Comparison of ENCODE assay signal across 9 mouse cellular contexts in genomic region chr13:49644731-49645529, GRCm38 (mm10). TPM values are rescaled to one million over a fixed set of nuclear protein-coding genes. Genes with fewer than 3 reads are reported as not detected.
DNase-seq lines count a peak whose midpoint lies in the region; ATAC-seq and TF ChIP-seq lines count a peak whose summit lies in the region.
"Had no signal": no experiment of that assay in that cellular context is flagged by ENCODE, and none has a peak within 500 bp of the region (broad histone marks: within the 10 kb centered on the region; RNA-seq: fewer than 3 reads in every experiment).

No protein-coding gene starts in this region.

- POLR2A ChIA-PET in Patski (lab: Charles Lee): interaction anchor here (0.8 kb wide), 1 partner anchor 189 kb away, joined by 4 read pairs; no protein-coding TSS in a partner anchor

- no peaks in the 10 kb centered on the region for H3K36me3 ChIP-seq in heart, postnatal 0 days (replicated peaks; ENCODE audit: control insufficient read depth, insufficient read depth, low read length)
- no peaks in the 10 kb centered on the region; the same call in 1 of the 2 replicates for H3K36me3 ChIP-seq in kidney, embryonic 14.5 days (ENCODE audit: control insufficient read depth, insufficient read depth, low read length)
- H3K36me3 ChIP-seq: embryonic facial prominence, embryonic 12.5 days had no signal

- H3K4me1 ChIP-seq in heart, postnatal 0 days (ENCODE audit: control insufficient read depth, insufficient read depth): 0 out of 2 replicates have a peak, but pooled peaks cover 3% of the 10 kb centered on the region
- H3K4me1 ChIP-seq in kidney, embryonic 14.5 days (ENCODE audit: control insufficient read depth, insufficient read depth, low read length): no peaks in the 10 kb centered on the region
- H3K4me1 ChIP-seq: embryonic facial prominence, embryonic 12.5 days had no signal

- in situ Hi-C loops in Patski (cut with MboI; ENCODE audit: low pct_unique_long_range_greater_than_20kb): loop anchor here (5.0 kb wide), 3 partner anchors 83 to 253 kb away; no protein-coding TSS in a partner anchor

- no peaks in the 10 kb centered on the region for H3K9me3 ChIP-seq in heart, postnatal 0 days (replicated peaks; ENCODE audit: control insufficient read depth, low read length)
- H3K9me3 ChIP-seq in kidney, embryonic 14.5 days (ENCODE audit: control insufficient read depth, low read length): no peaks in the 10 kb centered on the region
- H3K9me3 ChIP-seq: embryonic facial prominence, embryonic 12.5 days; megakaryocyte, embryonic 14.5 days had no signal

- CTCF ChIA-PET in Patski (lab: Charles Lee): interaction anchor here (0.6 to 4.3 kb wide), 15 partner anchors 9 to 253 kb away, joined by 3 to 27 read pairs (median 4); partner anchors contain the start of genes Nol8 and Omd

- no peak overlapping the region for H3K9ac ChIP-seq in heart, postnatal 0 days (replicated peaks; ENCODE audit: low read depth, low read length)
- H3K9ac ChIP-seq in kidney, embryonic 14.5 days (ENCODE audit: low read depth, low read length): no peak overlapping the region
- H3K9ac ChIP-seq: embryonic facial prominence, embryonic 12.5 days had no signal

- no peak for TF ChIP-seq EP300 in heart, postnatal 0 days (IDR thresholded peaks at IDR 0.05; ENCODE audit: low read depth)

- peak overlapping the region; percentile 66; the same call in 1 of the 2 replicates for H3K27ac ChIP-seq in heart, postnatal 0 days (ENCODE audit: low read depth)
- no peak overlapping the region for H3K27ac ChIP-seq in kidney, embryonic 14.5 days (ENCODE audit: low read depth, low read length)
- H3K27ac ChIP-seq: embryonic facial prominence, embryonic 12.5 days had no signal

- TF ChIP-seq CTCF in Patski (IDR thresholded peaks at IDR 0.05): peak; percentile 68
- peak; percentile 61 for TF ChIP-seq CTCF in heart, postnatal 0 days (IDR thresholded peaks at IDR 0.05; ENCODE audit: low read depth)

- no peak overlapping the region for H3K4me2 ChIP-seq in heart, postnatal 0 days (ENCODE audit: low read depth, low read length)
- H3K4me2 ChIP-seq in kidney, embryonic 14.5 days (replicated peaks; ENCODE audit: low read depth, low read length): no peak overlapping the region
- H3K4me2 ChIP-seq: embryonic facial prominence, embryonic 12.5 days had no signal

- peak; percentile 48 for DNase-seq in left cerebral cortex, adult 11 months (ENCODE audit: low spot score)
- DNase-seq in left cerebral cortex, postnatal 4 days: no peak
- DNase-seq in Patski (ENCODE audit: low read depth, low spot score): no peak
- DNase-seq in heart, postnatal 0 days (ENCODE audit: low spot score): peak; percentile 52
- peak; percentile 57 for DNase-seq in naive thymus-derived CD4-positive, alpha-beta T cell, adult 2 months (ENCODE audit: low read depth)
- no peak for DNase-seq in urinary bladder, adult 2 months (ENCODE audit: low spot score)

- peak; percentile 51 for ATAC-seq in Patski
- ATAC-seq in heart, postnatal 0 days (ENCODE audit: insufficient read depth, low read depth): peak; percentile 36; the same call in 1 of the 2 replicates
- no peak for ATAC-seq in kidney, embryonic 14.5 days (ENCODE audit: low FRiP score, low TSS enrichment)

- intact Hi-C loops in left cerebral cortex, postnatal 4 days (cut with DNase I): loop anchor here (5.0 kb wide), 1 partner anchor 198 kb away; no protein-coding TSS in a partner anchor

- H3K4me3 ChIP-seq in heart, postnatal 0 days (ENCODE audit: low read depth, low read length): no peak overlapping the region
- no peak overlapping the region for H3K4me3 ChIP-seq in kidney, embryonic 14.5 days (ENCODE audit: low read length)
- H3K4me3 ChIP-seq: embryonic facial prominence, embryonic 12.5 days; megakaryocyte, embryonic 14.5 days had no signal

- no peaks in the 10 kb centered on the region for H3K27me3 ChIP-seq in Patski
- no peaks in the 10 kb centered on the region for H3K27me3 ChIP-seq in heart, postnatal 0 days (ENCODE audit: control insufficient read depth, insufficient read depth, low read length)
- H3K27me3 ChIP-seq in kidney, embryonic 14.5 days (ENCODE audit: control insufficient read depth, insufficient read depth, low read length): no peaks in the 10 kb centered on the region
- H3K27me3 ChIP-seq: embryonic facial prominence, embryonic 12.5 days; megakaryocyte, embryonic 14.5 days had no signal

- 50% methylated on average over 2 of the region's 2 CpGs for WGBS in heart, postnatal 0 days
- WGBS in kidney, embryonic 14.5 days: 71% methylated on average over 2 of the region's 2 CpGs

RNA-seq across cellular contexts. Expression of gene Cenpp, which starts 7.7 kb away (rescaled TPM):
- 1 to 10 TPM; 2.5 to 3.0 TPM for total RNA-seq in left cerebral cortex, postnatal 4 days (2021)
- polyA plus RNA-seq in Patski (2021): 9.1 TPM
- 2.1 and 15.8 TPM in 2 replicates for total RNA-seq in heart, postnatal 0 days (2014; rRNA removed; ENCODE audit: low replicate concordance)
- 16.1 and 16.2 TPM in 2 replicates for polyA plus RNA-seq in heart, postnatal 0 days (2015; fragmentation: Nextera tagmentation; extraction: Ambion mirVana)
- polyA plus RNA-seq in kidney, embryonic 14.5 days (2014; fragmentation: Nextera tagmentation; extraction: Ambion mirVana): 34.1 and 45.5 TPM in 2 replicates
- polyA plus RNA-seq in urinary bladder, adult 2 months (2012; rRNA removed): 1.1 TPM in 2 replicates

RNA-seq across cellular contexts. Expression of gene Nol8, which starts 7.9 kb away (rescaled TPM):
- 10 to 100 TPM; 29.2 to 29.3 TPM for total RNA-seq in left cerebral cortex, postnatal 4 days (2021)
- polyA plus RNA-seq in Patski (2021): 15.0 TPM
- 3.1 and 6.0 TPM in 2 replicates for total RNA-seq in heart, postnatal 0 days (2014; rRNA removed; ENCODE audit: low replicate concordance)
- 10.5 and 10.9 TPM in 2 replicates for polyA plus RNA-seq in heart, postnatal 0 days (2015; fragmentation: Nextera tagmentation; extraction: Ambion mirVana)
- 18.6 and 22.0 TPM in 2 replicates for polyA plus RNA-seq in kidney, embryonic 14.5 days (2014; fragmentation: Nextera tagmentation; extraction: Ambion mirVana)
- polyA plus RNA-seq in urinary bladder, adult 2 months (2012; rRNA removed): 9.5 and 9.9 TPM in 2 replicates

RNA-seq across cellular contexts. Expression of gene Iars, which starts 37.0 kb away (rescaled TPM):
- total RNA-seq in left cerebral cortex, postnatal 4 days (2021): 10 to 100 TPM; 83.6 to 90.5 TPM
- polyA plus RNA-seq in Patski (2021): 109 TPM
- total RNA-seq in heart, postnatal 0 days (2014; rRNA removed; ENCODE audit: low replicate concordance): 27.8 and 34.2 TPM in 2 replicates
- polyA plus RNA-seq in heart, postnatal 0 days (2015; fragmentation: Nextera tagmentation; extraction: Ambion mirVana): 22.1 and 24.9 TPM in 2 replicates
- 42.1 and 94.3 TPM in 2 replicates for polyA plus RNA-seq in kidney, embryonic 14.5 days (2014; fragmentation: Nextera tagmentation; extraction: Ambion mirVana)
- 33.1 and 36.1 TPM in 2 replicates for polyA plus RNA-seq in urinary bladder, adult 2 months (2012; rRNA removed)

RNA-seq across cellular contexts. Expression of gene Ogn, which starts 37.1 kb away (rescaled TPM):
- total RNA-seq in left cerebral cortex, postnatal 4 days (2021): 10 to 100 TPM; 11.3 to 11.4 TPM
- polyA plus RNA-seq in Patski (2021): 235 TPM
- total RNA-seq in heart, postnatal 0 days (2014; rRNA removed; ENCODE audit: low replicate concordance): 47.4 and 71.8 TPM in 2 replicates
- polyA plus RNA-seq in heart, postnatal 0 days (2015; fragmentation: Nextera tagmentation; extraction: Ambion mirVana): 60.5 and 61.7 TPM in 2 replicates
- 26.3 and 31.6 TPM in 2 replicates for polyA plus RNA-seq in kidney, embryonic 14.5 days (2014; fragmentation: Nextera tagmentation; extraction: Ambion mirVana)
- polyA plus RNA-seq in urinary bladder, adult 2 months (2012; rRNA removed): 107 and 108 TPM in 2 replicates

Comparison
In these comparisons a context has a peak if more than half of its experiments do, and no peak if none do; other contexts are left out.
1. DNase-seq: peak in left cerebral cortex, adult 11 months (single experiment), heart, postnatal 0 days (single experiment) and naive thymus-derived CD4-positive, alpha-beta T cell, adult 2 months (single experiment); none in left cerebral cortex, postnatal 4 days (single experiment), Patski (single experiment) and urinary bladder, adult 2 months (single experiment).